Mouse (Mus musculus): ENCODE measurements around the gene Gm28635. TPM values are rescaled to one million over a fixed set of nuclear protein-coding genes. Genes with fewer than 3 reads are reported as not detected.

Gene Gm28635
- polyA plus RNA-seq, 1 experiment from 2014 or later, result not detected

DNA sequence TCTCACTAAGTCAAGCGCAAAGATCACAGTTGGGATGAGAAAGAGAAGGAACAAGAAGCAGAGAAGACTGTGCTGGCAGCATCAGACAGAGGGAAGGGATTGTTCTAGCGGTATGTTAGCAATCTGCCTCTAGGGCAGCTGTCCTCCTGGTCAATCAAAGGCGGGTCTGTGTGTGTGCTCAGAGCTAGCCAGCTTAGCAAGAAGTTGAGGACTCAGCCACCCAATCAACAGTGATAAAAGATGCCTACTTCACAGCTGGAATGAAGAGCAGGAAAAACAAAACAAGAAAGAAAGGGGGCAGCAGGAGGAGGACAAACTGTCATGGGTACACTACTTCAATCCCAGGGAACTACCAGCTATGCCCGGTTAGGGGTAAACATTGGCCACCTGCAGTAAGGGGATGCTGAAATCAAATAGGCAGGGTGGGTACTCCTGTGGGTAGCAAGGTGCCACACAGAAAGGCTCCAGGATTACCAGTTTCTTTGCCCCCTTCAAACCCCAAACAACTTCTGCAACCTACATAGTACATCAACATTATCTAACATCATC lies 42.8 kb downstream of the Gm28635 start:
- Histone ChIP-seq H3K27ac (peak overlapping the region; percentile 97), H3K4me1 (replicated peaks) (peaks cover 80% of the 10 kb centered on the region), H3K9me3 (replicated peaks) (no peaks in the 10 kb centered on the region), H3K27me3 (no peaks in the 10 kb centered on the region), H3K4me2 (peak overlapping the region; percentile 53), H3K4me3 (peak overlapping the region; percentile 22), H3K9ac (peak overlapping the region; percentile 33), H3K36me3 (no peaks in the 10 kb centered on the region)
- no peak for ATAC-seq (replicated peaks; ENCODE audit: insufficient number of reproducible peaks, insufficient read depth, low FRiP score, low read depth)
- WGBS, result 17% methylated on average over 4 of the region's 4 CpGs

DNA sequence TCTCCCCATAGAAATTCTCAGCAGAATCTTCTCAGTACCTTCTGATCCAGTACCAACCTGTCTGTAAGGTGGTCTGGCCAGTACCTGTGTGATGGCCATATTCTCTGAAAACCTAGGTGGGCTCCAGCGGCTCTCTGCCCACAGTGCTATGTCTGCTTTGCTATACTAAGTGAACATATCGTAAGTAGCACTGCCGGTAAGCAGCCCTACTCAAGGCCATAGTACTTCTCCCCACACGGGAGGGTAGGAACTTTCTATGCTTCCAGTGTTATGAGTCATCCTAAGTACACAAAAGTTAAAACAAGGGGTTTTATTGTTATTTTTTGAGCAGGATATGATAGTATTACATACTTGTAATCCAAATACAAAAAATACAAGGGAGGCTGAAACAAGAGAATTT lies 43.8 kb downstream of the Gm28635 start:
- H3K4me3 ChIP-seq, result peak overlapping the region; percentile 3
- peak overlapping the region; percentile 97 for H3K27ac ChIP-seq
- peaks cover 77% of the 10 kb centered on the region for H3K4me1 ChIP-seq (replicated peaks)
- H3K27me3 ChIP-seq, result no peaks in the 10 kb centered on the region
- H3K4me2 ChIP-seq, result peak overlapping the region; percentile 53
- no peak for ATAC-seq (replicated peaks; ENCODE audit: insufficient number of reproducible peaks, insufficient read depth, low FRiP score, low read depth)
- H3K36me3 ChIP-seq, result no peaks in the 10 kb centered on the region
- peak overlapping the region; percentile 30; the same call in 1 of the 2 replicates for H3K9ac ChIP-seq
- H3K9me3 ChIP-seq (replicated peaks), result no peaks in the 10 kb centered on the region
- WGBS, result 33% methylated on average over 4 of the region's 4 CpGs

DNA sequence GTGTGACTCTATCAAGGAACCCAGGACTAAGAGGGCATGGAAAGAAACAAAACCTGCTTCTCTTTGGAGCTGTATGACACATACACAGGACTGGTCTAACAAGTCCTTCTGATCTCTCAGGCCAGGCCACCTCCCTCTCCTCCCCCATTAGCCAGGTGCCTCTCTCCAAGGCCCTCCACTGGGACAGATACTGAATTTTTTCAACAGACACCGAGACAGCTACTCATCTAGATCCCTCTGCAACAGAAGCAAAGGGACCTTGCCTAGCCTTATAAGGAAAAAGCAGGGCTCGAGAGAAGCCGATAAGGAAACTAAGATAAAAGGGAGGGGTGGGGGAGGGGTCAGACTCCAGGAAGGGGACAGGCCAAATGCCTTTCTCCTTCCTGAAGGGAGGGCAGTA lies 44.8 kb downstream of the Gm28635 start:
- Histone ChIP-seq H3K4me3 (peak overlapping the region; percentile 18; the same call in 1 of the 2 replicates), H3K27me3 (no peaks in the 10 kb centered on the region), H3K9me3 (replicated peaks) (no peaks in the 10 kb centered on the region), H3K27ac (peak overlapping the region; percentile 97), H3K9ac (peak overlapping the region; percentile 9; the same call in 1 of the 2 replicates), H3K36me3 (0 out of 2 replicates have a peak, but pooled peaks cover 4% of the 10 kb centered on the region), H3K4me1 (replicated peaks) (peaks cover 74% of the 10 kb centered on the region), H3K4me2 (peak overlapping the region; percentile 53)
- WGBS, result 1% methylated on average over 3 of the region's 3 CpGs
- peak; percentile 10; the same call in 1 of the 2 replicates for ATAC-seq (replicated peaks; ENCODE audit: insufficient number of reproducible peaks, insufficient read depth, low FRiP score, low read depth)

DNA sequence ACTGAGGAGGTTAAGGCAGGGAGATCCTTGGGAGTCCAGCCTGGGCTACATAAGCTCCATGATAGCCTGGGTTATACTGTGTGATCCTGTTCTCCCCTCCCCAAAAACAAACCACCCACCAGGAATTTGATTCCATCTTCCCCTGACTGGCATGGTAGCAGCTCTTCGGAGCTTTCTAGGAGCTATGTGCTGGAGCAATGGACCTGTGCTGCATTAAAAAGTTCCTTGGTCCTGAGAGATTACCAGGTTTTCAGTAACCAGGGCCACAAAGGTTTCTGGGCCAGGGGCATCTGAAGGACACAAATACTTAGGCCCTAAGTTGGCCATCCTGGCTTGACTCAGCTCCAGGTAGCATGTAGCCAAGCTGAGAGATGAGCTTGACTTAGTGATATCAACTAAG lies 45.8 kb downstream of the Gm28635 start:
- Histone ChIP-seq H3K27ac (peak overlapping the region; percentile 97), H3K4me1 (replicated peaks) (peaks cover 72% of the 10 kb centered on the region), H3K4me2 (no peak overlapping the region), H3K27me3 (no peaks in the 10 kb centered on the region), H3K9me3 (replicated peaks) (no peaks in the 10 kb centered on the region), H3K9ac (no peak overlapping the region), H3K36me3 (0 out of 2 replicates have a peak, but pooled peaks cover 4% of the 10 kb centered on the region), H3K4me3 (no peak overlapping the region)
- WGBS, result 81% methylated on average over 1 of the region's 1 CpGs
- ATAC-seq (replicated peaks; ENCODE audit: insufficient number of reproducible peaks, insufficient read depth, low FRiP score, low read depth), result no peak

DNA sequence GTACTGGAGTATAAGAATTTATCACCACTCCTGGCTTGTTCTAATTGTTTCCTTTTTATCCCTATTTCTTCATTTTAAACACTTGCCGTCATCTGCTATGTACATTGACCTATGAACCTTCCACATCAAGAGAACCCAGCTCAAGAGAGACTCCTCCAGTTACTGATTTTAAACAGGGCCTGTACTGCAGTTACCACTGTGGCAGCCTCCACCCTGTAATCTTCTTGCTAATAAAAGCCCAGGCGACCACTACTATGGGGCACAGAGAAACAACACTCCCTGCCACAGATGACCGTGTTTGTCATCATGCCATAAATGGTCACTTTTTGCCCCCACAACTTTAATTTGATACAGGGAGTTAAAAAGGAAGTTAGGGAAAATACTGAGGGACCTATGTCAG lies 50.8 kb downstream of the Gm28635 start:
- H3K4me3 ChIP-seq, result no peak overlapping the region
- H3K9me3 ChIP-seq (replicated peaks), result no peaks in the 10 kb centered on the region
- H3K36me3 ChIP-seq, result peaks cover 13% of the 10 kb centered on the region; the same call in 1 of the 2 replicates
- peaks cover 60% of the 10 kb centered on the region for H3K4me1 ChIP-seq (replicated peaks)
- H3K9ac ChIP-seq, result no peak overlapping the region
- 24% methylated on average over 3 of the region's 3 CpGs for WGBS
- H3K27ac ChIP-seq, result peak overlapping the region; percentile 63
- ATAC-seq (replicated peaks; ENCODE audit: insufficient number of reproducible peaks, insufficient read depth, low FRiP score, low read depth), result 0 out of 2 replicates have a peak, but pooled peaks have one; percentile 51
- no peaks in the 10 kb centered on the region for H3K27me3 ChIP-seq
- peak overlapping the region; percentile 6; the same call in 1 of the 2 replicates for H3K4me2 ChIP-seq

DNA sequence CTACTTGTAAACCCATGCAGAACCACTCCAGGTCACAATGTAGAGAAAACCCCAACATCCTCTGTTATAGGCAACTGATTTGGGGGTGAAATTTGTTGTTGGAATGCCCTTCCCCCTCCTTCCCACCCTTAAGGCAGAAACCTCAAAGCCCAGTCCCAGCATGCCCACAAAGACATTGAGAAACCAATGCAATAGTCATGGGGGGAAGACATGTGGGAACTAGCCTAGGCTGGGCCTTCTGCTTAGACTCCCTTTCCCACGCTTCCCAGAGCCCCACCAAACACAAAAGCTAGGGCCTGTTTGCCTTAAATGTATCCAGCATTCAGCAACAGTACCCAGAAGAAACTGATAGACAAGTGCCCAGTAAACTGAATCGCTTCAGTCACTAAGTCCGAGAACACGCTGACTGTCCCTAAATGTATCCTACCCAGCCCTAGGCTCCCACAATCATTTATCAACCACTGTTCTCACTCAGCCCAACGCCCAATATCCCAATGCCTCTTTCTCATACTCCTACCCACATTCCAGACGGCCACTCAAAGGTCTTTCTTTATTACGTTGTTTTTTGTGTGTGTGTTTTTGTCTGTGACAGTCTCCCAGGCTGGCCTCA lies 51.4 kb downstream of the Gm28635 start:
- no peak for ATAC-seq (replicated peaks; ENCODE audit: insufficient number of reproducible peaks, insufficient read depth, low FRiP score, low read depth)
- Histone ChIP-seq H3K9ac (no peak overlapping the region), H3K27ac (peak overlapping the region; percentile 63), H3K4me1 (replicated peaks) (peaks cover 55% of the 10 kb centered on the region), H3K9me3 (replicated peaks) (no peaks in the 10 kb centered on the region), H3K4me2 (0 out of 2 replicates have a peak overlapping the region, but pooled peaks have one; percentile 6), H3K4me3 (no peak overlapping the region), H3K36me3 (peaks cover 16% of the 10 kb centered on the region; the same call in 1 of the 2 replicates), H3K27me3 (no peaks in the 10 kb centered on the region)
- 60% methylated on average over 7 of the region's 7 CpGs for WGBS

DNA sequence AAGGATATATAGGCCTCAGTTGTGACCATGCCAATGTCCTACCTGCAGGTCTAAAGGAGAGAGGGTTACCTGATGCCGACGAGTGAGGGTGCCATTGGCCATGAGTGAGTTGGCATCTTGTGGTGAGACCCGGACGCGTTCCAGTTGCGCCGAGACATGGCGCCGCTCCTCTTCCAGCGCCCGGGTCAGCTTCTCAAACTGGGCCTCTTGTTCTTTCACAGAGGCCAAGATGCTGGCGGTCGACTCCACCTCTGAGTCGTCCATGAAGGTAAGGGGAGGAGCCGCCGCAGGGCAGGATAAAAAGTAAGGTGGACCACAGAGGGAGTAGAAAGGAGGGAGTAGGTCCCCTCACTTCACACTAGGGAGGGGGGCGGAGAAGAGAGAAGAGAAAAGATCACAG lies 53.6 kb downstream of the Gm28635 start:
- no peak overlapping the region for H3K9ac ChIP-seq
- no peaks in the 10 kb centered on the region for H3K9me3 ChIP-seq (replicated peaks)
- H3K4me1 ChIP-seq (replicated peaks), result peaks cover 59% of the 10 kb centered on the region
- H3K36me3 ChIP-seq, result peaks cover 33% of the 10 kb centered on the region
- no peak for ATAC-seq (replicated peaks; ENCODE audit: insufficient number of reproducible peaks, insufficient read depth, low FRiP score, low read depth)
- no peaks in the 10 kb centered on the region for H3K27me3 ChIP-seq
- no peak overlapping the region for H3K4me2 ChIP-seq
- no peak overlapping the region for H3K4me3 ChIP-seq
- 91% methylated on average over 17 of the region's 17 CpGs for WGBS
- peak overlapping the region; percentile 52; the same call in 1 of the 2 replicates for H3K27ac ChIP-seq

DNA sequence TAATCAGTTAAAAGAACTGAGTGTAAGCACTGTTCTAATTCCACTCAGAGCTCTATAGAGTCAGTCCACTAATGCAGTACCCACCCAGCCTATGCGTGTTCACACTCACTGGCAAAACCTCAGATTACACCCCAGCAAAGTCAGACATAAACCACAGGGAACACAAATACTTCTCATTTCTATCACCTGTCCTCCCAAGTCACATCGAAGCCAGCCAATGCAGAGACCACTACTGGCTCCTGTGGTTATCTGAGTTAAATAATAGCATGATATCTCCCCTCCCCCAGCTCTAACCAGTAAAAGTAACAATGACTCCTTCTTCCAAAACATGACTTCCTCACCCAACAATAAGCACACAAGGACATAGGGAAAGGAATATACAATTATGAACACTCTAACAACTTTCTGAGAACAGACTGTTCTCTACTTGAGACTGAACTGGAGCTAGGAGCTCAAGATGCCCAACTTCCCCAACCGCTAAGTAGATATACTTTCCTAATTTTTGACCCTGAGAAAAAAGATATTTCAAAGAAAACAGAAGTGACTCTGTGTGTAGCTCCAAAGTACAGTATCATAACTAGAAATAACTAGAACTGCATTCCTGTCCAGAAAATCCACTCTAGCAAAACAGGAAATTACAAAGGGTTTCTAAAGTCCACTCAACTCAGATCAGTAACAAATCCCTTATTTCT lies 54.3 kb downstream of the Gm28635 start:
- no peak overlapping the region for H3K4me3 ChIP-seq
- WGBS, result 69% methylated on average over 3 of the region's 3 CpGs
- H3K9ac ChIP-seq, result no peak overlapping the region
- H3K36me3 ChIP-seq, result peaks cover 35% of the 10 kb centered on the region
- H3K4me1 ChIP-seq (replicated peaks), result peaks cover 61% of the 10 kb centered on the region
- H3K4me2 ChIP-seq, result no peak overlapping the region
- H3K27me3 ChIP-seq, result no peaks in the 10 kb centered on the region
- H3K9me3 ChIP-seq (replicated peaks), result no peaks in the 10 kb centered on the region
- H3K27ac ChIP-seq, result peak overlapping the region; percentile 52
- no peak for ATAC-seq (replicated peaks; ENCODE audit: insufficient number of reproducible peaks, insufficient read depth, low FRiP score, low read depth)

DNA sequence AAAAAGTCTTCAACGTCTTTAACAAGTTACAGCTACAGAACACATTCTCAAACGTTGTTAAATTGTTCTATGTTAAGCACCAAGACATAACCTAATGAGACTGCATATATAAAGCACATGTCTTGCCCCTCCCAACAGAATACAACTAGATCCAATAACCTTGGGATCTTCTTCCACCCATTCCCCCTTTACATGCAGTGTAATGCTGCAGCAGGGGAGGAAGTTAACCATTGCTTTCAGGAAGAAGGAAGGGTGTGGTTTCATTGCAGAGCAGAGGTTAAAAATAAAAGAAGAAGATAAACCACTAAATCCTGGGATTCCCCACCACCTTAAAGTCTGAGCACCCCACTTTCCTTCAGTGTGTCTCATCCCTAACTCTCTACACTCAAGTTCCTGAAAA lies 55.2 kb downstream of the Gm28635 start:
- H3K27me3 ChIP-seq, result no peaks in the 10 kb centered on the region
- H3K4me2 ChIP-seq, result no peak overlapping the region
- H3K36me3 ChIP-seq, result peaks cover 32% of the 10 kb centered on the region
- peaks cover 56% of the 10 kb centered on the region for H3K4me1 ChIP-seq (replicated peaks)
- no peak overlapping the region for H3K9ac ChIP-seq
- H3K9me3 ChIP-seq (replicated peaks), result no peaks in the 10 kb centered on the region
- ATAC-seq (replicated peaks; ENCODE audit: insufficient number of reproducible peaks, insufficient read depth, low FRiP score, low read depth), result no peak
- WGBS, result 51% methylated on average over 2 of the region's 2 CpGs
- H3K27ac ChIP-seq, result peak overlapping the region; percentile 52; the same call in 1 of the 2 replicates
- H3K4me3 ChIP-seq, result no peak overlapping the region

DNA sequence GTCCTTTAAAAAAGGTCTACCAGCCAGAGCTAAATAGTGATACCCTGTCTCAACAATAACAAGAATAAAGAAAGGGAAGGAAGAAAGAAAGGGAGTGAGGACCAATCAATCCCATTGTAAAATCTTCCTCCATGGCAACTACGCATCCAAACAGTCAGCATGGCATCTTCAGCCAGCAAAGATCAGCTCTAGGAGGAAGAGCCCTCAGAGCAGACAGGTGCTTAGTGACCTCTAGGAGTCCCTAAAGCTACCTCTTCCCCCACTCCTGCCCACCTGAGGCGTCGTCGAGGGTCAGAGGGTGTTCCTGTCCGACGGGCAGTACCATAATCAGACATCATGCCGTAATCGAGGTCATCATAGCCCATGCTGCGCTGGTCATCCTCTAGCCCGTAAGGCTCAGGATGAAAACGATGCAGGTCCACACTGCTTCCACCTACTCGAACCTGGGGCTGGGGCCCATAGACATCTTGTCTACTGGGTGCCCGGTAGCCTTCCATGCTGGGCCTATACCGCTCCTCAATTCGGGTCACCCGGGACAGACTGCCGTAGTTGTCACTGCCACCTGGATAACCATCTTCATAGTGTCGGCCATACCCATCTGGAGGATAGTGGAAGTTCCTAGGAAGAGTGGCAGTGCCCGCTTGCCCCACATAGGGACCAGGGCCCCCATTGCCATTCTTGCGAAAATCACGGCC lies 58.0 kb downstream of the Gm28635 start:
- H3K27ac ChIP-seq, result peak overlapping the region; percentile 76; the same call in 1 of the 2 replicates
- no peak overlapping the region for H3K9ac ChIP-seq
- no peak overlapping the region for H3K4me3 ChIP-seq
- H3K4me1 ChIP-seq (replicated peaks), result peaks cover 38% of the 10 kb centered on the region
- H3K9me3 ChIP-seq (replicated peaks), result no peaks in the 10 kb centered on the region
- WGBS, result 92% methylated on average over 21 of the region's 21 CpGs
- peaks cover 59% of the 10 kb centered on the region for H3K36me3 ChIP-seq
- H3K27me3 ChIP-seq, result no peaks in the 10 kb centered on the region
- H3K4me2 ChIP-seq, result no peak overlapping the region
- no peak for ATAC-seq (replicated peaks; ENCODE audit: insufficient number of reproducible peaks, insufficient read depth, low FRiP score, low read depth)

DNA sequence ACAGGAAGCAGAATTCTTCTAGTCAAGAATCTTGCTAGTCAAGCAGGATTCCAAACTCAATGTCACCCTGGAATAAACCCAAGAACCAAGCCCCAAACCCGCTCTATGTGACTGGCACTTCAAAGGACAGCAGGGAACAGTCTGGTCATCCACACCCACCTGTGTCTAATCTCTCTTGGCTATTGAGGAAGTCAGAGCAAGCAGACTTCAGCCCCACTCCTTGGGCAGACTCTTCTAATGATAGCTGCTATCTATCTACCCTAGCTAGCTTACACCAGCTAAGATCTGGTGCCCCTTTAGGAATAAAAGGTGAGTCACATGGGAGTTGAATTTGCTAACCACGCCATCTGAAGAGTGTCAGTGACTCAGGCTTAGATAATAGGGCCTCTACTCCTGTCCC lies 58.9 kb downstream of the Gm28635 start:
- peak overlapping the region; percentile 76 for H3K27ac ChIP-seq
- H3K4me3 ChIP-seq, result no peak overlapping the region
- no peak for ATAC-seq (replicated peaks; ENCODE audit: insufficient number of reproducible peaks, insufficient read depth, low FRiP score, low read depth)
- H3K9me3 ChIP-seq (replicated peaks), result no peaks in the 10 kb centered on the region
- 0 out of 2 replicates have a peak overlapping the region, but pooled peaks have one; percentile 1 for H3K9ac ChIP-seq
- 39% methylated on average over 2 of the region's 2 CpGs for WGBS
- peaks cover 61% of the 10 kb centered on the region for H3K36me3 ChIP-seq
- H3K4me2 ChIP-seq, result no peak overlapping the region
- H3K4me1 ChIP-seq (replicated peaks), result peaks cover 30% of the 10 kb centered on the region
- H3K27me3 ChIP-seq, result no peaks in the 10 kb centered on the region
